ENCODE assay signal across 34 mouse cellular contexts in the genomic region with DNA sequence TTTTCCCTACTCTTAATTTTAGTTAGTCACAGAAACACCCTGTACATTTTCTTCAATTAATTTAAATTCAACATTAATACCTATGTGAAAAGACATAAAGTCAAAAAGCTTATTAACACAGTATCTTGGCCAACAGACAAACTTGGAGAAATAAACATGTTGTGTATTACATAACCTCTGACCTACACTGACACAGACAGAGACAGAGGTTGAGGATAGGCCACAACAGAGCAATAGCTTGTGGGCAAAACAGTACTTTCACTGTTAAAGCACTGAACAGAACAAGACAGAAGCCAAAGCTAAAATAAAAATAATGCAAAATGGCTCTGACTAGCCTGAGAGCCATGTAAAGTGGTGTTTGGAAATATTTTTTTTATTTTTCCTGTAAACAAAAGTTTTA.
"Had no signal": no experiment of that assay in that cellular context is flagged by ENCODE, and none has a peak within 500 bp of the region (broad histone marks: within the 10 kb centered on the region; RNA-seq: fewer than 3 reads in every experiment).

No protein-coding gene starts in this region.

- DNase-seq: heart, postnatal 10 days; heart, postnatal 14 days; heart, postnatal 36 days; heart, postnatal 4 days; kidney, adult 11 months; kidney, adult 18-20 months; kidney, adult 2 months; kidney, adult 8-10 months; kidney, adult 9 months; kidney, postnatal 10 days; kidney, postnatal 14 days; kidney, postnatal 25 days; kidney, postnatal 36 days; layer of hippocampus, adult 9-11 months; layer of hippocampus, postnatal 36 days had no signal

- H3K27me3 ChIP-seq: heart, embryonic 12.5 days; heart, embryonic 13.5 days; heart, embryonic 15.5 days; hindbrain, embryonic 12.5 days; hindbrain, embryonic 13.5 days; hindbrain, embryonic 15.5 days; intestine, embryonic 15.5 days; kidney, embryonic 15.5 days had no signal

- H3K9ac ChIP-seq: heart, embryonic 12.5 days; heart, embryonic 13.5 days; heart, embryonic 15.5 days; hindbrain, embryonic 12.5 days; hindbrain, embryonic 13.5 days; hindbrain, embryonic 14.5 days; hindbrain, embryonic 15.5 days; intestine, embryonic 15.5 days; kidney, embryonic 15.5 days had no signal

- ATAC-seq: hindbrain, embryonic 16.5 days; hindbrain, postnatal 0 days; inflammation-experienced regulatory T-cells, adult 6 months; intestine, embryonic 15.5 days; intestine, embryonic 16.5 days; intestine, postnatal 0 days had no signal

- H3K27ac ChIP-seq: heart, embryonic 10.5 days; heart, embryonic 13.5 days; heart, embryonic 15.5 days; hindbrain, embryonic 10.5 days; hindbrain, embryonic 12.5 days; hindbrain, embryonic 13.5 days; hindbrain, embryonic 14.5 days; hindbrain, embryonic 15.5 days; hindbrain, postnatal 0 days; intestine, embryonic 15.5 days; kidney, embryonic 15.5 days; kidney, postnatal 0 days; layer of hippocampus, adult 2 months had no signal

- H3K4me2 ChIP-seq: heart, embryonic 11.5 days; heart, embryonic 12.5 days; heart, embryonic 13.5 days; heart, embryonic 15.5 days; hindbrain, embryonic 12.5 days; hindbrain, embryonic 13.5 days; hindbrain, embryonic 14.5 days; hindbrain, embryonic 15.5 days; intestine, embryonic 15.5 days; kidney, embryonic 15.5 days had no signal

- H3K4me3 ChIP-seq: heart, embryonic 10.5 days; heart, embryonic 12.5 days; heart, embryonic 13.5 days; heart, embryonic 15.5 days; hindbrain, embryonic 10.5 days; hindbrain, embryonic 12.5 days; hindbrain, embryonic 13.5 days; hindbrain, embryonic 15.5 days; intestine, embryonic 15.5 days; kidney, embryonic 15.5 days; layer of hippocampus, adult 2 months had no signal

- H3K4me1 ChIP-seq: heart, embryonic 10.5 days; hindbrain, embryonic 10.5 days; hindbrain, embryonic 12.5 days; hindbrain, embryonic 13.5 days had no signal

- H3K36me3 ChIP-seq: heart, embryonic 10.5 days; heart, embryonic 12.5 days; heart, embryonic 13.5 days; heart, embryonic 15.5 days; hindbrain, embryonic 12.5 days; hindbrain, embryonic 13.5 days; hindbrain, embryonic 15.5 days; intestine, embryonic 15.5 days; kidney, embryonic 15.5 days had no signal

- H3K9me3 ChIP-seq: heart, embryonic 10.5 days; heart, embryonic 12.5 days; heart, embryonic 13.5 days; heart, embryonic 15.5 days; hindbrain, embryonic 10.5 days; hindbrain, embryonic 12.5 days; hindbrain, embryonic 13.5 days; hindbrain, embryonic 15.5 days; intestine, embryonic 15.5 days; kidney, embryonic 15.5 days had no signal
